Mouse (Mus musculus) liver, postnatal 0 days (tissue): ENCODE results near the gene Efnb3.
A peak's percentile ranks its signal among the peaks of the same experiment; 100 is the strongest.

Source experiments
- CTCF ChIP-seq: sonication (generic); IDR thresholded peaks from 2 replicates; pipeline ENCODE4 v1.5.1; 2016; ENCODE audit warnings: antibody characterized with exemption, low read depth
- EP300 ChIP-seq: IDR thresholded peaks from 2 replicates; pipeline ENCODE4 v1.6.1; 2016; ENCODE audit warnings: antibody characterized with exemption, low read depth, mild to moderate bottlenecking

GRCm38 (mm10) chr11:69546423-69547053, 13.5 kb downstream of the Efnb3 start:
- TF ChIP-seq EP300 (no peak), CTCF (peak; percentile 55)
